Mouse (Mus musculus): ENCODE data around the gene Psmd9. TPM values are rescaled to one million over a fixed set of nuclear protein-coding genes. Genes with fewer than 3 reads are reported as not detected.

The Psmd9 gene
- polyA plus RNA-seq, 1 experiment from 2014 or later: 57.2 TPM

DNA sequence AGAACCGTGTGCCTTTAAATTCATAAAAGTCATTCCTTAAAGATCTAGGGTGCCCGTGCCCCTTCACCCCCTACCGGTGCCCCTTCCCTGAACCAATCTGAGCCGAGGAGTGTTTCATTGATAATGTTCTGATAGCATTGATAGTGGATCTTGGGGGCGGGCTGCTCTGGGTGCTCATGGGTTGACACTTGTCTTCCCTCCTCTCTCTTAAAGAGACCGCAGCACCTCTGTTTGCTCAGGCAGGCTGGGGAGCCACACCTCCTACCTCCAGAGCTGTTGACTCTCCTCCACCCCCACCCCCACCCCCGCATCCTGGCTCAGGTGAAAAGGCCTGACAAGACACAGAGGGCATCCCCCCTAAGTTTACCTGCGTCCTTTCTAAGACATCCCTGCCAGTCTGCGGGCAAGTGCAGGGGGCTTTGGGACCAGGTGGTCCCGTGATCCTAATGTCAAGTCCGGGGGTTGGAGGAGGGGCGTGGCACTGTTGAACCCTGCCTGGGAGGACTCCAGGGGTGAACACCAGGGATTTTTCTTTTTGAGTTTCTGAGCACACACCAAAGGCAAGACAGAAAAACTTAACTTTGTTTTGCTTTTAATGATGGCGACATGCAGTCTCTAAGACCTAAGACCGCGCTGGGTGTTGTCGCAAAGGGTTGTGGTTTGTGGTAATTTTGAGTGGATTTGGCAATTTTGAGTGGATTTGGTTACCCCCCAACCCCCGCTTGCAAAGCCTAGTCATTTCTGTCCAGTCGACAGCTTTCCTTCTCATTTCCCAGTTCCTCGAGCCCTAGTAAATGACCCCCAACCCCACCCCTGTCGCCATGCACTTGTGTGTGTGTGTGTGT is 24.2 kb upstream of the Psmd9 start:
- H3K9me3 ChIP-seq: no peaks in the 10 kb centered on the region
- H3K27me3 ChIP-seq (replicated peaks): no peaks in the 10 kb centered on the region
- H3K4me1 ChIP-seq: peaks cover 53% of the 10 kb centered on the region
- H3K9ac ChIP-seq: peak overlapping the region; percentile 100
- H3K4me3 ChIP-seq: peak overlapping the region; percentile 96
- H3K27ac ChIP-seq (replicated peaks): 0 out of 2 replicates have a peak overlapping the region, but pooled peaks have one; percentile 38
- H3K4me2 ChIP-seq: peak overlapping the region; percentile 86
- 36% methylated on average over 20 of the region's 20 CpGs for WGBS
- peaks cover 51% of the 10 kb centered on the region for H3K36me3 ChIP-seq
- ATAC-seq (ENCODE audit: extremely low read depth, insufficient number of reproducible peaks, low FRiP score, low TSS enrichment): no peak

DNA sequence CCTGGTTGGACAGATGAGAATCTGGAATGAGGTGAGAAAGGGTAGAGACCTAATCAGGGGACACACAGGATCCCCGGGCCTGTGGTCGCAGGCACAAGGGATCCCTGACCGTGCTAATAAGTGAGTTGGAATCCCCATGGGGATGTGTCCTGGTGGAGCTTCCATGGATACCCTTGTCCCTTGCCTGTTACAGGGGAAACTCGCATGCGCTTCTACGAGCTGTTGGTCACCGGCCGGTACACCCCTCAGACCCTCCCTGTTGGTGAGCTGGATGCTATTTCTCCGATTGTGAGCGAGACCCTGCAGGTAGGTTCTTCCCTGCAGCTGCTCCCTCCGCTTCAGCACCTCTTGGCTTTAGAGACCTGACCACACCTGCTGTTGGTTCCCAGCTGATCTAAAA is 22.9 kb upstream of the Psmd9 start:
- peaks cover 67% of the 10 kb centered on the region for H3K4me1 ChIP-seq
- H3K9ac ChIP-seq: no peak overlapping the region
- H3K4me2 ChIP-seq: peak overlapping the region; percentile 86; the same call in 1 of the 2 replicates
- WGBS: 84% methylated on average over 11 of the region's 11 CpGs
- no peaks in the 10 kb centered on the region for H3K9me3 ChIP-seq
- no peaks in the 10 kb centered on the region for H3K27me3 ChIP-seq (replicated peaks)
- ATAC-seq (ENCODE audit: extremely low read depth, insufficient number of reproducible peaks, low FRiP score, low TSS enrichment): no peak
- peaks cover 65% of the 10 kb centered on the region for H3K36me3 ChIP-seq
- no peak overlapping the region for H3K27ac ChIP-seq (replicated peaks)
- H3K4me3 ChIP-seq: no peak overlapping the region

DNA sequence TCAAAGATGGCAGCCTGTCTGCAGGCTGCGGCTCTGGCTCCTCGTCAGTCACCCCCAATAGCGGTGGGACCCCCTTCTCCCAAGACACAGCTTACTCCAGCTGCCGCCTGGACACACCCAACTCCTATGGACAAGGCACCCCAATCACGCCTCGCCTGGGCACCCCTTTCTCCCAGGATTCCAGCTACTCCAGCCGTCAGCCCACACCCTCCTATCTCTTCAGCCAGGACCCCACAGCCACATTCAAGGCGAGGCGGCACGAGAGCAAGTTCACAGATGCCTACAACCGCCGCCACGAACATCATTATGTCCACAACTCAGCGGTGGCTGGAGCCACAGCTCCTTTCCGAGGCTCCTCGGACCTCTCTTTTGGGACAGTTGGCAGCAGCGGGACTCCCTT is 21.6 kb upstream of the Psmd9 start:
- Histone ChIP-seq H3K4me2 (no peak overlapping the region), H3K9ac (no peak overlapping the region; the same call in 1 of the 2 replicates), H3K4me3 (no peak overlapping the region), H3K27ac (replicated peaks) (no peak overlapping the region), H3K9me3 (no peaks in the 10 kb centered on the region), H3K36me3 (peaks cover 77% of the 10 kb centered on the region), H3K4me1 (peaks cover 69% of the 10 kb centered on the region), H3K27me3 (replicated peaks) (no peaks in the 10 kb centered on the region)
- ATAC-seq (ENCODE audit: extremely low read depth, insufficient number of reproducible peaks, low FRiP score, low TSS enrichment): no peak
- WGBS: 74% methylated on average over 17 of the region's 17 CpGs

DNA sequence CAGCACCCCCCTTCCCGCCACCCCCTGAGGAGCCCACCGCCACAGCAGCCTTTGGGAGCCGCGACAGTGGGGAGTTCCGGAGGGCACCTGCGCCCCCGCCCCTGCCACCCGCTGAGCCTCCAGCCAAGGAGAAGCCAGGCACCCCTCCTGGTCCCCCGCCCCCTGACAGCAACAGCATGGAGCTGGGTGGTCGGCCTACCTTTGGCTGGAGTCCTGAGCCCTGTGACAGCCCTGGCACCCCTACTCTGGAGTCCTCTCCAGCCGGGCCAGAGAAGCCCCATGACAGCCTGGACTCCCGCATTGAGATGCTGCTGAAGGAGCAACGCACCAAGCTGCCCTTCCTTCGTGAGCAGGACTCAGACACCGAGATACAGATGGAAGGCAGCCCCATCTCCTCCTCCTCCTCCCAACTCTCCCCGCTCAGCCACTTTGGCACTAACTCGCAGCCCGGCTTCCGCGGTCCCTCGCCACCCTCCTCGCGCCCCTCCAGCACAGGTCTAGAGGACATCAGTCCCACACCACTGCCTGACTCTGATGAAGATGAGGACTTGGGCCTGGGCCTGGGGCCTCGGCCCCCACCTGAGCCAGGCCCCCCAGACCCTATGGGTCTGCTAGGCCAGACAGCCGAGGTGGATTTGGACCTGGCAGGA is 21.0 kb upstream of the Psmd9 start:
- peaks cover 69% of the 10 kb centered on the region for H3K4me1 ChIP-seq
- H3K9ac ChIP-seq: 0 out of 2 replicates have a peak overlapping the region, but pooled peaks have one; percentile 24
- H3K36me3 ChIP-seq: peaks cover 84% of the 10 kb centered on the region
- H3K4me3 ChIP-seq: no peak overlapping the region
- no peak overlapping the region for H3K4me2 ChIP-seq
- 83% methylated on average over 25 of the region's 25 CpGs for WGBS
- H3K27ac ChIP-seq (replicated peaks): no peak overlapping the region
- H3K27me3 ChIP-seq (replicated peaks): no peaks in the 10 kb centered on the region
- no peak for ATAC-seq (ENCODE audit: extremely low read depth, insufficient number of reproducible peaks, low FRiP score, low TSS enrichment)
- no peaks in the 10 kb centered on the region for H3K9me3 ChIP-seq

DNA sequence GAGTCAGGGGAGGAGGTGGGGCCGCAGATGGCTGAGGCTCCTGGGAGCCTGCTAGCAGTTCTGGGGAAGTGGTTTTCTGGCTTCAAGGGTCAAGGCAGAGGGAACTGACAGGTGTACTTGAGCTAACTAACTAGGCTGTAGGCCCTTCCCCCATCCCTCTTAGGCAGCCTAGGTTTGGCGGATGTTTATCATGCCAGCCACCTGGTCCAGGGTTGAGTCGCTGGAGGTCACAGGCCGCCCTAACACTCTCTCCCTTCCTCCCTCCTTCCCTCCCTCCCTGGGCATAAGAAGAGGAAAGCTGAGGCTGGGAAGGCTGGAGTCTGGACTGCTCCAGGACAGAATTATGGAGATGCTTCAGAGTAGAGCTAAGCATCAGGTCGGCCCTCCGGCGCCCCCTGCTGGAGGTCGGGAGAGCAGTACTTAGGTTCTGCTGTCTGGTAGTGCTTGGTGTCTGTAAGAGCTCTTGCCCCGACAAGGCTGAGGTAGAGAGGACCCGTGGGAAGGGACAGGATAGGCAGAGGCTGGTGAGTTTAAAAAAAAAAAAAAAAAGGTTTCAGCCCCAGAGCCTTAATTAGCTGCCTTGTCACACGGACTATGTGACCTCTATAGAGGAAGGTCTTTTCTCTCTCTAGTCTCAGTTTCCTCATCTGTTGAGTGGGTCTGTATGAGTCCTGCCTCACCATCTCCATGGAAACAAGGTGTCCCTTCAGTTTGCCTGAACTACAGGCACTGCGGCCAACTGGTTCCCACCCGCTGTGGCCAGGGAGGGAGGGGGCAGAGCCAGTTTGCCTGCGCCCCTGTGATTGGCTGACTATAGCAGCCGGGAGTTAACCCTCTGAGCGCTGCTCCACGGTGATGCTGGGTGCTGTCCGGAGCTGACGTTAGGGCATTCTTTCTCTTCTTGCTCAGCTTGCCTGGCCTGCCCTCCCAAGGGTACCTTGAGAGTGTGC is 19.5 kb upstream of the Psmd9 start:
- 9% methylated on average over 19 of the region's 19 CpGs for WGBS
- peak overlapping the region; percentile 38 for H3K27ac ChIP-seq (replicated peaks)
- no peaks in the 10 kb centered on the region for H3K9me3 ChIP-seq
- H3K4me2 ChIP-seq: peak overlapping the region; percentile 66
- peak overlapping the region; percentile 69 for H3K9ac ChIP-seq
- ATAC-seq (ENCODE audit: extremely low read depth, insufficient number of reproducible peaks, low FRiP score, low TSS enrichment): peak; percentile 73
- H3K27me3 ChIP-seq (replicated peaks): no peaks in the 10 kb centered on the region
- H3K4me1 ChIP-seq: peaks cover 56% of the 10 kb centered on the region
- peak overlapping the region; percentile 39 for H3K4me3 ChIP-seq
- H3K36me3 ChIP-seq: peaks cover 95% of the 10 kb centered on the region

DNA sequence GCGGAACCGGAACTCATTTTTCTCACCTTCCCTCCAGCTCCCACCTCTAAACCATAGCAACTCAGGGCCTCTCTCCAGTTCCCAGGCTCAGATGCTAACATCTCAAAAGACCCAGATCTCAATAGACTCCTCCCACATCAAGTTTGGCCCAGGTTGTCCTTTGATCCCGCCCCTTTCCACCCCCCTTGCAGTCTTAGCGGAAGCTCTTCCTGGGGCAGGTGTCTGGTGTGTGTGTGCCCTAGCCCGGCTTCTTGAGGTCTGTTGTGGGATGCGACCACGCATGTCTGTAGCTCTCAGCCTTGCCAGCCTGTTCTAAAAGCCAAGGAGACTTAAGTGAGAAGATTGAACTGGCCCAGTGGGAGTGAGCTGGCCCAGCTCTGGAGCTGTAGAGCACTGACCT is 18.6 kb upstream of the Psmd9 start:
- Histone ChIP-seq H3K4me1 (peaks cover 47% of the 10 kb centered on the region), H3K9ac (peak overlapping the region; percentile 69)

DNA sequence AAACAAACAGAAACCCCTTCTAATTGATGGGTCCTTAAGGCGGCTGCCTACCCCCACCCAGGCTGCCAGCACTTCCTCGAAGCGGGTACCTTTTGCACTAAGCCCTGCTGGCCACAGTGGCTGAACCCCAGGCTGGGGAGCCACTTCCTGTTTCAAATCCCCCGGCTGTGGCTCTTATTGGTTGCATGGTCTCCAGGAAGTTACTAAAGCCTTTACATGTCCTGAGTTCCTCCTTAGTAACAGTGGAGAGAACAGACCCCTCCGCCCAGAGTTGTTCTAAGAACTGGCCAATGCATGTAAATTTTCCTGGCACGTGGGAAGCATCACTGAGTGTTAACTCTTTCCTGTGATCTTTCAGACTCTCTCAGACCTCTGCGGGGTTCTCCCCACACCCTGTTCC is 18.1 kb upstream of the Psmd9 start:
- H3K27me3 ChIP-seq (replicated peaks): no peaks in the 10 kb centered on the region
- H3K36me3 ChIP-seq: peaks cover 92% of the 10 kb centered on the region
- H3K4me2 ChIP-seq: peak overlapping the region; percentile 66
- H3K27ac ChIP-seq (replicated peaks): peak overlapping the region; percentile 7; the same call in 1 of the 2 replicates
- peak overlapping the region; percentile 69; the same call in 1 of the 2 replicates for H3K9ac ChIP-seq
- peaks cover 43% of the 10 kb centered on the region for H3K4me1 ChIP-seq
- 39% methylated on average over 7 of the region's 7 CpGs for WGBS
- no peaks in the 10 kb centered on the region for H3K9me3 ChIP-seq
- no peak for ATAC-seq (ENCODE audit: extremely low read depth, insufficient number of reproducible peaks, low FRiP score, low TSS enrichment)
- peak overlapping the region; percentile 39 for H3K4me3 ChIP-seq

More for the DNA sequence above, 18.6 kb upstream of the Psmd9 start:
- no peaks in the 10 kb centered on the region for H3K27me3 ChIP-seq (replicated peaks)
- no peak for ATAC-seq (ENCODE audit: extremely low read depth, insufficient number of reproducible peaks, low FRiP score, low TSS enrichment)
- no peaks in the 10 kb centered on the region for H3K9me3 ChIP-seq
- WGBS: 45% methylated on average over 7 of the region's 7 CpGs
- H3K4me2 ChIP-seq: peak overlapping the region; percentile 66
- peaks cover 93% of the 10 kb centered on the region for H3K36me3 ChIP-seq
- peak overlapping the region; percentile 39 for H3K4me3 ChIP-seq
- H3K27ac ChIP-seq (replicated peaks): peak overlapping the region; percentile 7; the same call in 1 of the 2 replicates

DNA sequence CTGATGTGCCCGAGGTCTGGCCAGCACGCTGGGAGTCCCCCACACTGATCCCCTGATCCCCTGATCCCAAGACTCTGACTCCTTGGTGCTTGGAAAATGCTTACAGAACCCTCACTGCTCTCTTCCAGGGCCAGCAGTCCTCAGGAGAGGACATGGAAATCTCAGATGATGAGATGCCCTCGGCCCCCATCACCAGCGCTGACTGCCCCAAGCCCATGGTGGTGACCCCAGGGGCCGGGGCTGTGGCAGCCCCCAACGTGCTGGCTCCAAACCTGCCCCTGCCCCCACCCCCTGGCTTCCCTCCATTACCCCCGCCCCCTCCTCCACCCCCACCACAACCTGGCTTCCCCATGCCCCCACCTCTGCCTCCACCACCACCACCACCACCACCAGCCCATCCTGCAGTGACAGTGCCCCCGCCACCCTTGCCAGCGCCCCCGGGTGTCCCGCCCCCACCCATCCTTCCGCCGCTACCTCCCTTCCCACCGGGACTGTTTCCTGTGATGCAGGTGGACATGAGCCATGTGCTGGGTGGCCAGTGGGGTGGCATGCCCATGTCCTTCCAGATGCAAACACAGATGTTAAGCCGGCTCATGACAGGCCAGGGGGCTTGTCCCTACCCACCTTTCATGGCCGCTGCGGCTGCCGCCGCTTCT is 17.4 kb upstream of the Psmd9 start:
- Histone ChIP-seq H3K27ac (replicated peaks) (no peak overlapping the region), H3K9me3 (no peaks in the 10 kb centered on the region), H3K9ac (no peak overlapping the region), H3K27me3 (replicated peaks) (no peaks in the 10 kb centered on the region), H3K4me1 (peaks cover 38% of the 10 kb centered on the region), H3K36me3 (peaks cover 92% of the 10 kb centered on the region), H3K4me2 (no peak overlapping the region; the same call in 1 of the 2 replicates), H3K4me3 (no peak overlapping the region)
- WGBS: 90% methylated on average over 18 of the region's 19 CpGs
- no peak for ATAC-seq (ENCODE audit: extremely low read depth, insufficient number of reproducible peaks, low FRiP score, low TSS enrichment)

DNA sequence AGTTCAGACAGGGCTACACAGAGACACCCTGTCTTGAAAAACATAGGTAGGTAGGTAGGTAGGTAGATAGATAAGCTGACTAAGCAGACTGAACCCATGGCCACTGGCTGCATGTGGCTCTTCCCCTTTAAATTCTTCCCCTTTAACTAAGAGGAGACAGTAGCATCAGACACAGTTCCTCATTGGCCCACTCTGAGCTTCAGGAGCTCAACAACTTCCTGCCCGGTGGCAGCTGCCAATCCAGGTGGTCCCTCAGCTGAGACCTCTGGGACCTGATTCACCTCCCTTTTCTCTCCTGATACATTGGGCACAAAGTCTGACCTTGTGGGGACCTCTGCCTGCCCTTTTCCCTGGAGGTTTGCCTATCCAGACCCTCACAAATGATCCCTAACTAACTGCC is 16.3 kb upstream of the Psmd9 start:
- WGBS: 73% methylated on average over 1 of the region's 1 CpGs
- no peak for ATAC-seq (ENCODE audit: extremely low read depth, insufficient number of reproducible peaks, low FRiP score, low TSS enrichment)
- H3K27me3 ChIP-seq (replicated peaks): no peaks in the 10 kb centered on the region
- H3K36me3 ChIP-seq: peaks cover 92% of the 10 kb centered on the region
- peaks cover 35% of the 10 kb centered on the region for H3K4me1 ChIP-seq
- H3K4me2 ChIP-seq: no peak overlapping the region
- H3K9me3 ChIP-seq: no peaks in the 10 kb centered on the region
- no peak overlapping the region for H3K9ac ChIP-seq
- H3K4me3 ChIP-seq: no peak overlapping the region
- H3K27ac ChIP-seq (replicated peaks): no peak overlapping the region

DNA sequence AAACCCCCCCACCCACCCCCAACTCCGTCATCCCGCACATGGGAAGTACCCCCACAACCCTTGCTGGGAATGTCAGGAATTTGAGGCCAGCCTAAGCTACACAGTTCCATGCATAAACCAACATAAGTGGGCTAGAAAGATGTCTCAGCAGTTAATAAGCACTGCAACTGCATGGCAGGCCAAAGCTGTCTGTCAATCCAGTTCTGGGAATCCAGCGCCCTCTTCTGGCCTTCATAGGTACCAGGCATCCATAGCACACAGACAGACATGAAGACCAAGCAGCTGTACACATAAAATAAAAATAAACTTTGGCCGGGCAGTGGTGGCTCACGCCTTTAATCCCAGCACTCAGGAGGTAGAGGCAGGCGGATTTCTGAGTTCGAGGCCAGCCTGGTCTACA is 13.8 kb upstream of the Psmd9 start:
- H3K27me3 ChIP-seq (replicated peaks): no peaks in the 10 kb centered on the region
- no peak for ATAC-seq (ENCODE audit: extremely low read depth, insufficient number of reproducible peaks, low FRiP score, low TSS enrichment)
- no peaks in the 10 kb centered on the region for H3K9me3 ChIP-seq
- no peak overlapping the region for H3K4me2 ChIP-seq
- no peak overlapping the region for H3K9ac ChIP-seq
- peaks cover 96% of the 10 kb centered on the region for H3K36me3 ChIP-seq
- WGBS: 53% methylated on average over 7 of the region's 7 CpGs
- H3K27ac ChIP-seq (replicated peaks): no peak overlapping the region
- H3K4me1 ChIP-seq: peaks cover 12% of the 10 kb centered on the region
- H3K4me3 ChIP-seq: no peak overlapping the region

Measured in heart, embryonic 13.5 days (tissue).